Mouse (Mus musculus) testis, adult 2 months (tissue): ENCODE measurements at regions not wholly inside any gene's neighbourhood (a gene's known extent, or its start where the extent isn't known, plus 50 kb on each side); places are given as distances from the start of the nearest gene placed in this dataset.

Experiments used
- CTCF ChIP-seq: fragments of 200-500 bp; IDR thresholded peaks from 2 replicates; pipeline ENCODE4 v1.5.1; 2012; ENCODE audit warnings: low read depth, mild to moderate bottlenecking, inconsistent platforms, low read length, moderate library complexity; ENCODE audit not compliant: control insufficient read depth, insufficient read depth, insufficient replicate concordance
- POLR2A ChIP-seq: fragments of 200-500 bp; IDR thresholded peaks from 2 replicates; pipeline ENCODE4 v1.6.1; 2012; ENCODE audit warnings: low read depth, mild to moderate bottlenecking, inconsistent platforms, low read length, moderate library complexity; ENCODE audit not compliant: control insufficient read depth

DNA sequence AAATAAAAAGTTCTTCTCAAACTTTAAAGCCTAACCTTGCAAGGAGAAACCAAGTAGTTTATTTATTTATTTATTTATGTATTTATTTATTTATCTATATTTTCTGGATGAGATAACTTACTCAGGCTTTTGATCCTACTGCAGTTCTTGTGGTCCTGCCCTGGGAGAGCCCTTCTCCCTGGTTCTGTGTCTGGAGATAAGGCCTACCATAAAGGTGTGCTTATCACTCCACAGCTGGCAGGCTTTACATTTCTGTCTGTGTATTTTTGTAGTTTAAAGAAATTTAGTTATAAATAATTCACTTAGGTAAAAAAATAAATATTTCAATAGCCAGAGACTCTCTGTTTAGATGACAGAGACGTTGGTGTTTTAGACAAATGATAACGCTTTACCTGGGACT, 224.5 kb upstream of the Itga1 start:
- no peak for TF ChIP-seq CTCF
- no peak for TF ChIP-seq POLR2A
